Mouse (Mus musculus) embryonic facial prominence, embryonic 15.5 days (tissue): Measurements from ENCODE around the gene Skil. TPM values are rescaled to one million over a fixed set of nuclear protein-coding genes. Genes with fewer than 3 reads are reported as not detected.
A peak's percentile ranks its signal among the peaks of the same experiment; 100 is the strongest.

Source experiments
- ATAC-seq: fragments of 200-750 bp; cut with Nextera tagmentation; 2 replicates; pipeline ENCODE4 v1.8.0; 2017; ENCODE audit warnings: low read depth, moderate TSS enrichment; ENCODE audit not compliant: insufficient number of reproducible peaks, low FRiP score, low TSS enrichment
- H3K27ac ChIP-seq: fragments of 300-500 bp; sonication (generic); replicated peaks from 2 replicates; pipeline ENCODE4 v1.5.1; 2015; ENCODE audit warnings: mild to moderate bottlenecking, inconsistent platforms
- H3K27me3 ChIP-seq: fragments of 300-500 bp; sonication (generic); 2 replicates; pipeline ENCODE4 v1.6.1; 2015; ENCODE audit warnings: inconsistent platforms
- H3K36me3 ChIP-seq: fragments of 300-500 bp; sonication (generic); 2 replicates; pipeline ENCODE4 v1.6.1; 2015; ENCODE audit warnings: mild to moderate bottlenecking, inconsistent platforms
- H3K4me1 ChIP-seq: fragments of 300-500 bp; sonication (generic); 2 replicates; pipeline ENCODE4 v1.6.1; 2015; ENCODE audit warnings: inconsistent platforms
- H3K4me2 ChIP-seq: fragments of 300-500 bp; sonication (generic); replicated peaks from 2 replicates; pipeline ENCODE4 v1.6.1; 2015; ENCODE audit warnings: mild to moderate bottlenecking, inconsistent platforms
- H3K4me3 ChIP-seq: fragments of 300-500 bp; sonication (generic); replicated peaks from 2 replicates; pipeline ENCODE4 v1.5.1; 2015; ENCODE audit warnings: mild to moderate bottlenecking, inconsistent platforms
- H3K9ac ChIP-seq: fragments of 300-500 bp; sonication (generic); 2 replicates; pipeline ENCODE4 v1.6.1; 2015; ENCODE audit warnings: inconsistent platforms
- H3K9me3 ChIP-seq: fragments of 300-500 bp; sonication (generic); replicated peaks from 2 replicates; pipeline ENCODE4 v1.6.1; 2016; ENCODE audit warnings: inconsistent platforms
- WGBS: fragments of 180-500 bp; shearing (Covaris S2); methylation state at CpG from one replicate; pipeline ENCODE4 v1.1.7; 2015; 5-methylcytosine and 5-hydroxymethylcytosine counted together
- polyA plus RNA-seq: library from polyadenylated mRNA; unstranded; fragments of >200 nt; fragmentation: Nextera tagmentation; extraction: Ambion mirVana; gene quantifications from 2 replicates; pipeline ENCODE4 v1.2.1, GENCODE M21; 2015

Skil gene
- polyA plus RNA-seq, 1 experiment from 2014 or later, result 15.8 TPM

DNA sequence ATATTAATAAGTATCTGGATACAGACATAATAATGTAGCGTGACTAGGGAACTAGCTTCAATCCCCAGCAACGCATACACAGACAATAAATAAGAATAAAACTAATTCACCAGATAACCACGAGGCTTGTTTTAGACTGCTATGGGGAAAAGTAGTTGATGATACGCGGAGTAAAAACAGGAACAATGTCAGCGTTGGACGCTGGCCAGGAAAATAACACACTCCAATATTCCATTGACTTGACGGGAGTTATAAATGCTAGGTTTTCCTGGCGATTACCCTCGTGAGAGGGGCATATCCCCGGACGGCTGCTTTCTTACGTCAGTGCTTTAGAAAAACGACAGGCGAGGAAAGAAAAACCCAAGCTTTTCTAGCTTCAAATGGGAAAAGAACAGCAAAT, 62.9 kb downstream of the Skil start:
- Histone ChIP-seq H3K9ac (no peak overlapping the region), H3K4me1 (peaks cover 21% of the 10 kb centered on the region), H3K27me3 (no peaks in the 10 kb centered on the region), H3K4me2 (no peak overlapping the region), H3K4me3 (no peak overlapping the region), H3K9me3 (no peaks in the 10 kb centered on the region), H3K36me3 (no peaks in the 10 kb centered on the region), H3K27ac (no peak overlapping the region)
- 49% methylated on average over 15 of the region's 15 CpGs for WGBS
- ATAC-seq, result no peak

DNA sequence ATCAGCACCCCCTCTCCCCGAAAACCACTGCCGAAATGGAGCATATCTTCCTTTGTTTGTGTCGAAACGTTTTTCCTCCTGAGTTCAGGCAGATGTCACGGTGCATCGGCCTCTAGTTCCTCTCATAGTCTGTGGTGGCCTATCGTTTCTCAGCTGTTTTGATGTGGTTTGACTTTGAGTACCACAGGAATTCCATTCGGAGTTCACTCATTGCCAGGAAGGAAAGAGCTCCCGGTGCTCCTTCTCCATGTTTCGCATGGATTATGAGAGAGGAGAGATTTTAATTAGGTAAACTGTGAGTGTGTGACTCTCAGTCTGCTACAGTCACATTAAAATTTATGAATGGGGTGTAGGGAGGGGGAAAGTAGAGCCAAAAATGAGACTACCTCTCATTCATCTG, 65.2 kb downstream of the Skil start:
- WGBS, result 40% methylated on average over 10 of the region's 10 CpGs
- no peak overlapping the region for H3K9ac ChIP-seq
- no peak overlapping the region for H3K4me3 ChIP-seq
- H3K36me3 ChIP-seq, result no peaks in the 10 kb centered on the region
- ATAC-seq, result no peak
- H3K4me1 ChIP-seq, result peaks cover 21% of the 10 kb centered on the region
- H3K9me3 ChIP-seq, result no peaks in the 10 kb centered on the region
- 0 out of 2 replicates have a peak overlapping the region, but pooled peaks have one; percentile 8 for H3K27ac ChIP-seq
- no peak overlapping the region for H3K4me2 ChIP-seq
- no peaks in the 10 kb centered on the region for H3K27me3 ChIP-seq

- WGBS, result 34% methylated on average over 6 of the region's 6 CpGs
- Histone ChIP-seq H3K36me3 (no peaks in the 10 kb centered on the region), H3K27ac (no peak overlapping the region), H3K4me1 (peaks cover 23% of the 10 kb centered on the region), H3K4me3 (no peak overlapping the region), H3K9me3 (no peaks in the 10 kb centered on the region), H3K9ac (no peak overlapping the region), H3K4me2 (no peak overlapping the region), H3K27me3 (no peaks in the 10 kb centered on the region)
- no peak for ATAC-seq
Measured at GRCm38 (mm10) chr3:31161336-31161735, 66.5 kb downstream of the Skil start.

DNA sequence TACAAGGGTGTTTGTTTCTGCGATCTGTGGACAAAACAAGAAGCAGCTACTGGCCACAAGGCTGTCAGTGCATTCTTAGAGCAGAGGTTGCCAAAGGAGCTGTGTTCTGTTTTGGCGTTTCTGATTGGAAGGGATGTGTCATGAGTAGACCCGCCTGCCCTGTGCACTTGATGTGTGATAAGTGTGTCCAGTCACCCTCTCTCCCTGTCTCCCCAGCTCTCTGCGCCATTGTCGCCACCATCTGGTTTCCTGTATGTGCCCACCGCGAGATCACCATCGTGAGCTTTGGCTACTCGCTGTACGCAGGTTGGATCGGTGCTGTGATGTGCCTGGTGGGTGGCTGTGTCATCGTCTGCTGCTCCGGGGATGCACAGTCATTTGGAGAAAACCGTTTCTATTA, 68.0 kb downstream of the Skil start:
- Histone ChIP-seq H3K9ac (no peak overlapping the region), H3K4me3 (no peak overlapping the region), H3K4me2 (no peak overlapping the region), H3K27ac (no peak overlapping the region), H3K27me3 (no peaks in the 10 kb centered on the region), H3K36me3 (no peaks in the 10 kb centered on the region), H3K9me3 (no peaks in the 10 kb centered on the region), H3K4me1 (peaks cover 27% of the 10 kb centered on the region)
- ATAC-seq, result no peak
- 88% methylated on average over 14 of the region's 14 CpGs for WGBS

DNA sequence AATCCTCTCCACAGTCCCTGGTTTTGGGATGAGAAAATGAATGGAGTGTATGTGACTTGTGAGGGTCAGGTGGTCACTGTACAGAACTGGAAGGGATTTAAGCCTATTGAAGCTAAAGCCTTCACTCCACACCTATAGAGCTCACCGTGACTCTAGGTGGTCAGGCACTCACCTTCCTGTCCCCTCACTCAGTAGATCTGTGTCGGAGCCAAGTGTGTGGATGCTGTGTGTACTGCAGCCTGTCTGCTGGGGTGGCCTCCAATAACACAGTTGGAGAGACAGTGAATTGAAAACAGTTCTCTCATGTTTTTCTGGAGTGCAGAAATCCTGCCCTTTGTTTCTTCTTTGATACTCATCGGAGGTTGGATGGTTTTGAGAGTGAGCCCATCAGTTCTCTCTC, 70.9 kb downstream of the Skil start:
- Histone ChIP-seq H3K4me1 (peaks cover 19% of the 10 kb centered on the region), H3K36me3 (no peaks in the 10 kb centered on the region), H3K9ac (no peak overlapping the region), H3K4me2 (no peak overlapping the region), H3K9me3 (no peaks in the 10 kb centered on the region), H3K4me3 (no peak overlapping the region), H3K27ac (0 out of 2 replicates have a peak overlapping the region, but pooled peaks have one; percentile 17), H3K27me3 (no peaks in the 10 kb centered on the region)
- WGBS, result 41% methylated on average over 3 of the region's 3 CpGs
- ATAC-seq, result no peak

DNA sequence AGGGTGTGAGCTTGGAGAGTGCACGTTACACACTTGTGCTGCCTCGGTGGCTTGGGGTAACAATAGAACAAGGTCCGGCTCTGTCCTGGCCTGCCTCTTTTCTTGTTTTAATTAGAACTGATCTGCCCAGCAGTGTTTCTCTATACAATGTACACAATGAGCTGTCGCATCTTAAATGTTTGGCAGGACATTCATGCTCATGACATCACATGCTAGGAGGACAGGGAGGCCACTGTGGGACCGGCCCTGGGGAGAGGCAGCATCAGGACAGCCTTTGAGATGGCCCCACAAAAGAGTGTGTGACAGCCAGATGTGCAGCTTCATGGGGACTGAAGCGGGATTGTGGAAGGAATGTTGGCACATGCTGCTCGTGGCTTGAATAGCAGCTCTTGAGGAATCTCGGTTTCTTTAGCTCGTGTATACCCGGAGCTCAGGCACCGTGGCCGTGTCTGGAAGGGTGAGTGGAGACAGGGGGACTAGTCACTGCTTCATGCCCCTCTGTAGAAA, 71.6 kb downstream of the Skil start:
- Histone ChIP-seq H3K9me3 (no peaks in the 10 kb centered on the region), H3K27me3 (no peaks in the 10 kb centered on the region), H3K36me3 (no peaks in the 10 kb centered on the region), H3K4me3 (no peak overlapping the region), H3K4me2 (no peak overlapping the region), H3K9ac (no peak overlapping the region), H3K4me1 (peaks cover 18% of the 10 kb centered on the region), H3K27ac (peak overlapping the region; percentile 58)
- WGBS, result 22% methylated on average over 12 of the region's 12 CpGs
- 0 out of 2 replicates have a peak, but pooled peaks have one; percentile 31 for ATAC-seq

Other genes starting within 250 kb of the Skil start
- gene Gpr160, start 239.1 kb upstream of the Skil start, polyA plus RNA-seq, result 10.3 and 12.5 TPM in 2 replicates
- gene Phc3, start 125.6 kb upstream of the Skil start, polyA plus RNA-seq, result 6.0 and 7.7 TPM in 2 replicates
- 35.4 and 35.8 TPM in 2 replicates for gene Prkci, start 99.3 kb upstream of the Skil start, polyA plus RNA-seq
- gene Cldn11, start 54.9 kb downstream of the Skil start, polyA plus RNA-seq, result 16.3 and 34.5 TPM in 2 replicates
- 0.05 and 0.09 TPM in 2 replicates for gene Slc7a14, start 215.3 kb downstream of the Skil start, polyA plus RNA-seq